ENCODE assay signal across 21 mouse cellular contexts in the genomic region with DNA sequence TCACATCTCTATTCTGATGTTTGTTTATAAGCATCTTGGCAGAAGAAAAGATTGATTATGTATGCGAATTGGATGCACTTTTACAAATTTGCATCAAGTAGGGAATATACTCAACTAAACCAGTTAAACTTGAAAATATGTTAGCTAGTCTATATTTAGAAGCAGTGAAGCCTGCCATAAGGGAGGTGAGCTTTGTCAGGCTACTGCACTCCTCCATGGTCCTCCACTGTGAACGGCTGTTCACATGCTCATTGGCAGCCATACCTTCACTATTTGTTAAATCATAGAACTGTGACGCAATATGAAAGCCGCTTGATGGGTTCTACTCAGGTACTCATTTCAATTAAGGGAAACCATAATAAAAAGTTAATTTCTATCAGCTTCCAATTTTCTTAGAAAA.
"Had no signal": no experiment of that assay in that cellular context is flagged by ENCODE, and none has a peak within 500 bp of the region (broad histone marks: within the 10 kb centered on the region; RNA-seq: fewer than 3 reads in every experiment).

No protein-coding gene starts in this region.

- DNase-seq: lung, adult 2 months; lung, postnatal 14 days; lung, postnatal 36 days; midbrain, embryonic 14.5 days; retina, postnatal 1 day; right cerebral cortex, adult 18-20 months; right cerebral cortex, postnatal 25 days; right cerebral cortex, postnatal 4 days; spleen, adult 18-20 months; thymus, adult 18-20 months; thymus, postnatal 14 days; thymus, postnatal 36 days had no signal

- H3K9ac ChIP-seq: lung, embryonic 15.5 days; midbrain, embryonic 12.5 days; neural tube, embryonic 13.5 days; neural tube, embryonic 15.5 days had no signal

- H3K9me3 ChIP-seq: lung, embryonic 15.5 days; megakaryocyte, embryonic 14.5 days; midbrain, embryonic 12.5 days; neural tube, embryonic 13.5 days; neural tube, embryonic 15.5 days had no signal

- H3K4me1 ChIP-seq: lung, embryonic 15.5 days; megakaryocyte, embryonic 14.5 days; midbrain, embryonic 12.5 days; neural tube, embryonic 13.5 days; neural tube, embryonic 15.5 days had no signal

- H3K4me3 ChIP-seq: lung, embryonic 15.5 days; megakaryocyte, embryonic 14.5 days; midbrain, embryonic 12.5 days; myocyte; neural tube, embryonic 13.5 days; neural tube, embryonic 15.5 days had no signal

- H3K27ac ChIP-seq: lung, embryonic 15.5 days; macrophage; midbrain, embryonic 12.5 days; neural tube, embryonic 13.5 days; neural tube, embryonic 15.5 days had no signal

- H3K36me3 ChIP-seq: lung, embryonic 15.5 days; midbrain, embryonic 12.5 days; neural tube, embryonic 13.5 days; neural tube, embryonic 15.5 days had no signal

- H3K27me3 ChIP-seq: lung, embryonic 15.5 days; megakaryocyte, embryonic 14.5 days; midbrain, embryonic 12.5 days; neural tube, embryonic 13.5 days; neural tube, embryonic 15.5 days had no signal

- ATAC-seq: lung, postnatal 0 days; midbrain, embryonic 16.5 days had no signal

- H3K4me2 ChIP-seq: lung, embryonic 15.5 days; midbrain, embryonic 12.5 days; neural tube, embryonic 13.5 days; neural tube, embryonic 15.5 days had no signal
